In genomic region chr5:23617104-23617415, GRCm38 (mm10) we compare ENCODE assay signal across 8 mouse cellular contexts.
DNase-seq lines count a peak whose midpoint lies in the region; ATAC-seq and TF ChIP-seq lines count a peak whose summit lies in the region.

No protein-coding gene starts in this region.

- TF ChIP-seq POLR2A in CH12.LX (IDR thresholded peaks at IDR 0.05; ENCODE audit: low read depth, low read length): no peak

- no peaks in the 10 kb centered on the region for H3K9me3 ChIP-seq in heart, embryonic 11.5 days (replicated peaks; ENCODE audit: control insufficient read depth, low read length)
- peaks cover 2% of the 10 kb centered on the region for H3K9me3 ChIP-seq in CH12.LX (replicated peaks; ENCODE audit: low read length)

- no peaks in the 10 kb centered on the region for H3K36me3 ChIP-seq in heart, embryonic 11.5 days (ENCODE audit: control insufficient read depth, insufficient read depth, low read length)
- H3K36me3 ChIP-seq in CH12.LX (replicated peaks in 1 of 2; ENCODE audit: control insufficient read depth in 1 of 2, insufficient read depth in 1 of 2, low read length in 1 of 2): peaks cover 0 to 8% of the 10 kb centered on the region in 2 experiments

- dilution Hi-C loops in CH12.LX (cut with MboI; ENCODE audit: extremely low pct_ligation_motif_present, extremely low pct_unique_long_range_greater_than_20kb, low sequenced_read_pairs): no loop called here

- H3K79me2 ChIP-seq in CH12.LX (replicated peaks; ENCODE audit: control insufficient read depth, extremely low read depth, insufficient read depth, poor library complexity, severe bottlenecking): peaks cover 15% of the 10 kb centered on the region

- in situ Hi-C loops in CH12.LX (cut with MboI; ENCODE audit: low pct_ligation_motif_present, low pct_unique_long_range_greater_than_20kb, low sequenced_read_pairs): no loop called here

- H3K27ac ChIP-seq in heart, embryonic 11.5 days (ENCODE audit: low read depth, low read length): peak overlapping the region; percentile 91
- peak overlapping the region; percentile 36; the same call in 1 of the 2 replicates for H3K27ac ChIP-seq in CH12.LX (ENCODE audit: insufficient read depth, low read depth)

- H3K27me3 ChIP-seq in heart, embryonic 11.5 days (ENCODE audit: control insufficient read depth, insufficient read depth, low read length): no peaks in the 10 kb centered on the region
- no peaks in the 10 kb centered on the region for H3K27me3 ChIP-seq in CH12.LX (replicated peaks)

- peak overlapping the region; percentile 77 for H3K9ac ChIP-seq in heart, embryonic 11.5 days (ENCODE audit: low read depth, low read length)
- peak overlapping the region; percentile 78 for H3K9ac ChIP-seq in CH12.LX (ENCODE audit: insufficient read depth, low read depth)

- no peak for TF ChIP-seq EP300 in CH12.LX (IDR thresholded peaks at IDR 0.05; ENCODE audit: low read length)

- ATAC-seq in heart, embryonic 11.5 days (replicated peaks; ENCODE audit: insufficient number of reproducible peaks, low FRiP score, low TSS enrichment): no peak
- peak; percentile 66 for ATAC-seq in erythroblast, adult 5-6 weeks (replicated peaks; ENCODE audit: low FRiP score, poor library complexity, severe bottlenecking)
- peak; percentile 26 for ATAC-seq in inflammation-experienced regulatory T-cells, adult 6 months
- ATAC-seq in megakaryocyte progenitor cell, adult 5-6 weeks (replicated peaks; ENCODE audit: poor library complexity): peak; percentile 29

- TF ChIP-seq RAD21 in CH12.LX (IDR thresholded peaks at IDR 0.05; ENCODE audit: low read depth, low read length): no peak

- H3K4me1 ChIP-seq in heart, embryonic 11.5 days (ENCODE audit: control insufficient read depth, insufficient read depth, low read length): peaks cover 5% of the 10 kb centered on the region; the same call in 1 of the 2 replicates
- H3K4me1 ChIP-seq in CH12.LX (ENCODE audit: control insufficient read depth in 1 of 2, insufficient read depth in 2 of 2): peaks cover 2 to 30% of the 10 kb centered on the region in 2 experiments; a peak in 3 of 4 replicates

- intact Hi-C loops in gastrocnemius, postnatal 36 days (cut with DNase I): no loop called here

- no peak for TF ChIP-seq CTCF in CH12.LX (conservative IDR thresholded peaks at IDR 0.05 in 1 of 2, IDR thresholded peaks at IDR 0.05 in 1 of 2; ENCODE audit: low read depth in 2 of 2, low read length in 2 of 2)

- H3K4me3 ChIP-seq in heart, embryonic 11.5 days (ENCODE audit: low read depth, low read length): peak overlapping the region; percentile 51
- peak overlapping the region; percentile 59 to 85 (median 60) for H3K4me3 ChIP-seq in CH12.LX (replicated peaks in 1 of 3; ENCODE audit: low read depth in 2 of 3, low read length in 2 of 3, poor library complexity in 1 of 3)

- no peak for DNase-seq in heart, postnatal 4 days
- no peak for DNase-seq in CH12.LX (ENCODE audit: extremely low read depth)
- DNase-seq in urinary bladder, adult 2 months (ENCODE audit: low spot score): no peak
- DNase-seq in gastrocnemius, postnatal 36 days: no peak

- peak overlapping the region; percentile 72 for H3K4me2 ChIP-seq in heart, embryonic 11.5 days
- H3K4me2 ChIP-seq in CH12.LX (ENCODE audit: insufficient read depth, low read depth, poor library complexity, severe bottlenecking): peak overlapping the region; percentile 79

- WGBS in heart, embryonic 11.5 days (ENCODE audit: insufficient replicate concordance): 50% methylated on average over 5 of the region's 5 CpGs

TF ChIP-seq in CH12.LX, 34 proteins besides CTCF, POLR2A, EP300 and RAD21:
- TF ChIP-seq ZC3H11A (IDR thresholded peaks at IDR 0.05; ENCODE audit: low read depth, low read length) (no peak), MAX (IDR thresholded peaks at IDR 0.05; ENCODE audit: low read length) (no peak), UBTF (IDR thresholded peaks at IDR 0.05; ENCODE audit: low read depth, low read length) (no peak), E2F4 (IDR thresholded peaks at IDR 0.05; ENCODE audit: insufficient replicate concordance, low read depth, low read length) (no peak), ETS1 (conservative IDR thresholded peaks at IDR 0.05; ENCODE audit: low read depth, low read length) (no peak), TBP (conservative IDR thresholded peaks at IDR 0.05; ENCODE audit: low read depth, low read length) (no peak), IRF4 (IDR thresholded peaks at IDR 0.05; ENCODE audit: low read depth, low read length) (no peak), GABPA (IDR thresholded peaks at IDR 0.05; ENCODE audit: insufficient replicate concordance, low read depth, low read length) (no peak), POLR2AphosphoS2 (IDR thresholded peaks at IDR 0.05; ENCODE audit: low read depth, low read length) (no peak), ELF1 (IDR thresholded peaks at IDR 0.05; ENCODE audit: low read depth, low read length) (no peak), ZMIZ1 (IDR thresholded peaks at IDR 0.05; ENCODE audit: low read depth, low read length) (no peak), SMC3 (IDR thresholded peaks at IDR 0.05; ENCODE audit: low read depth, low read length) (no peak), SIN3A (IDR thresholded peaks at IDR 0.05; ENCODE audit: low read length) (no peak), NELFE (IDR thresholded peaks at IDR 0.05; ENCODE audit: low read depth, low read length) (no peak)
